Mouse (Mus musculus) spleen, adult 2 months (tissue): ENCODE data around the gene Slco3a1.

ENCODE experiments used
- CTCF ChIP-seq: fragments of 200-500 bp; IDR thresholded peaks from 2 replicates; pipeline ENCODE4 v1.5.1; 2011; ENCODE audit warnings: mild to moderate bottlenecking, inconsistent platforms; ENCODE audit not compliant: insufficient read depth, insufficient read length, insufficient replicate concordance; ENCODE audit errors: extremely low read depth
- POLR2A ChIP-seq: fragments of 200-500 bp; IDR thresholded peaks from 2 replicates; pipeline ENCODE4 v1.6.1; 2011; ENCODE audit warnings: low read depth, low read length, inconsistent platforms

DNA sequence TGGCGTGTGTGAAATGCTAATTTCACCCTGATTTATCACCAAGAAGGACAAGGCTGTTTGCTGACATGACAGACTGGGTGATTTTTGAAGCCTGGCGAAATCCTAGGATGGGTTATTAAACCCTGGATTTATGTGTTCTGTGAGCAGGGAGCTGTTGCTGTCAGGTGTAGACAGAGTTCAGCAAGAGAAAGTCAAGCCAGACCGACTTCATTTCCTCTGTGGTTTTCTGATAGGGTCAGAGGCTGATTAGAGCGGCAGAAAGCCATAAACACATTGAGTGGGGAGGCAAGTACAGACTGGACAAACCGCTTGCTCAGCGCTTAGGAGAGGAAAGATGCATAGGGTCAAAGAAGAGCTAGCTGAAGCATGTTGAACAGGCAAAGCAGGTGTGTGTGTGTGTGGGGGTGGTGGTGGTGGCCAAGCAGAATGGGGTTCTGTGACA is 182.4 kb downstream of the Slco3a1 start:
- TF ChIP-seq POLR2A (no peak), CTCF (no peak)
